Mouse (Mus musculus) heart, postnatal 4 days (tissue): ENCODE results near the gene Mrgprh. TPM values are rescaled to one million over a fixed set of nuclear protein-coding genes. Genes with fewer than 3 reads are reported as not detected.

Source experiments
- DNase-seq: peaks from one replicate; pipeline ENCODE4 v3.0.0; 2021
- microRNA-seq, 2 experiments: library from miRNA; unstranded; fragments of <30 nt; microRNA quantifications; one replicate each; pipeline ENCODE4 v1.2.0; 2021 to 2022
- total RNA-seq, 2 experiments: library from RNA; stranded (reverse); gene quantifications; 2 replicates each; pipeline ENCODE4 v1.2.3; 2021

The Mrgprh gene
- total RNA-seq, 2 experiments from 2014 or later: 0.36 to 0.95 TPM

DNA sequence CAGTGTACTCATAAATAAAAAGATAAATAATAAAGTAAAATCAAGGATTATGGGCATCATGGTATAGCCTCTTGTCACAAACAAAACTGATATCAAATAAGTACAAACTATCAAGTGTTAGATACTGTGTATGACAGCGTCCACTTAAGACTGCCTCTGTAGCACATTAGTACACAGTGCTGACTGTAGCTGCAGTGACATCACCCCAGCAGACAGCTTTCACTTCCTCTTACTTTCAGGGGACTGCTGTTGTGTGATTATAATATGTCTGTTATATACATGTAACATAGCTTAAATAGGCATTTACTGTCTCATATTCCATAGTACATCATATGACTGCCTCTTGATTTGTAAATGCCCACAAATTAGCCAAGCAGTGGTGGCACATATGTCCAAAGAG lies 45.2 kb downstream of the Mrgprh start:
- DNase-seq: no peak

DNA sequence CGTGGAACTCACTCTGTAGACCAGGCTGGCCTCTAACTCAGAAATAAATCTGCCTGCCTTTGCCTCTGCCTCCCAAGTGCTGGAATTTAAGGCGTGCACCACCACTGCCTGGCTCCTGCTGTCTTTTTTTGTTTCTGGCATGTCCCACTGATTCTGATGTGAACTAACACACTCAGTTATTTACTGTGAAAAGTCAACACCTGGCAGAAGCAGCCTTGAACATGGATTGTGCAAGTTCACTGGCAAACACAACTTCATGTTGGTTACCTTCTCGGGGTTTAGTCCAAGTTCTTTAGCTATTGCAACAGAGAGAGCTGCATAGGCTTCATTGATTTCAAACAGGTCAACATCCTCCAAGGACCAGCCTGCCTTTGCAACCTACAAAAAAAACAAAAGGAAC lies 49.2 kb downstream of the Mrgprh start:
- DNase-seq: no peak

DNA sequence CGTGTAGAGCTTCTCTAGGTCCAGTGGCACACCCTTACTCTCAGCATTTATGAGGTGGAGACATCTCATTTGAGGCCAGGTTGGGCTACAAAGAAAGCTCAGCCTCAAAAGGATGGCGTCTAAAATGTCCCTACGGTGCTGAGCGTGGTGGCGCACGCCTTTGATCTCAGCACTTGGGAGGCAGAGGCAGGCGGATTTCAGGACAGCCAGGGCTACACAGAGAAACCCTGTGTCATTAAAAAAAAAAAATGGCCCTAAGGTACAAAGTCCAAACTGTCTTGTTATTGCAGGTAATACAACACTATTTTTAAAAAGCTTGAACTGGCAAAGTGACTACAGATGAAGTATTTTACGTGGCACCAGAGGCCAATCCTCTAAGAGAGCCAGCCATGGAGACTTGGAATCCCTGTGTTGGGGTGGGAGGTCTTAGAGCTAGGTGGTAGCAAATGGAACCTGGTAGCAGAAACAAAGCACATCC lies 49.9 kb downstream of the Mrgprh start:
- DNase-seq: no peak

Small RNA genes lying within 50 kb of the gene (microRNA-seq; reads per million reads assigned to microRNA genes)
- 0 reads per million in 2 experiments for gene Gm24085

Other genes starting within 250 kb of the Mrgprh start
- gene Slc22a1, start 200.2 kb upstream of the Mrgprh start, total RNA-seq: 10 to 100 TPM; 10.3 to 13.9 TPM
- gene Igf2r, start 106.4 kb upstream of the Mrgprh start, total RNA-seq: 100 to 1,000 TPM; 318 TPM
- under 1 TPM; 0.34 to 0.41 TPM for gene Mas1, start 7.9 kb upstream of the Mrgprh start, total RNA-seq
- gene Pnldc1, start 34.2 kb downstream of the Mrgprh start, total RNA-seq: 1 to 10 TPM; 1.5 to 1.8 TPM
- gene Tcp1, start 39.7 kb downstream of the Mrgprh start, total RNA-seq: 100 to 1,000 TPM; 292 to 296 TPM
- gene Mrpl18, start 40.3 kb downstream of the Mrgprh start, total RNA-seq: 100 to 1,000 TPM; 162 to 168 TPM
- not detected for gene Acat3, start 64.6 kb downstream of the Mrgprh start, total RNA-seq
- gene Acat2, start 84.7 kb downstream of the Mrgprh start, total RNA-seq: 10 to 100 TPM; 20.3 to 21.1 TPM
- 10 to 100 TPM; 54.9 to 56.8 TPM for gene Wtap, start 118.1 kb downstream of the Mrgprh start, total RNA-seq
- 100 to 1,000 TPM; 589 to 631 TPM for gene Sod2, start 130.8 kb downstream of the Mrgprh start, total RNA-seq
- under 1 TPM in 1 of 2 experiments, not detected in 1; 0.23 TPM for gene Gpr31b, start 176.3 kb downstream of the Mrgprh start, total RNA-seq
- 1 to 10 TPM in 1 of 2 experiments, under 1 TPM in 1; 0.34 to 1.2 TPM for gene Tcp10b, start 185.1 kb downstream of the Mrgprh start, total RNA-seq